Mouse (Mus musculus) liver, postnatal 0 days (tissue): ENCODE results near the gene Dab1.

ENCODE experiments used
- CTCF ChIP-seq: sonication (generic); IDR thresholded peaks from 2 replicates; pipeline ENCODE4 v1.5.1; 2016; ENCODE audit warnings: antibody characterized with exemption, low read depth
- EP300 ChIP-seq: IDR thresholded peaks from 2 replicates; pipeline ENCODE4 v1.6.1; 2016; ENCODE audit warnings: antibody characterized with exemption, low read depth, mild to moderate bottlenecking

DNA sequence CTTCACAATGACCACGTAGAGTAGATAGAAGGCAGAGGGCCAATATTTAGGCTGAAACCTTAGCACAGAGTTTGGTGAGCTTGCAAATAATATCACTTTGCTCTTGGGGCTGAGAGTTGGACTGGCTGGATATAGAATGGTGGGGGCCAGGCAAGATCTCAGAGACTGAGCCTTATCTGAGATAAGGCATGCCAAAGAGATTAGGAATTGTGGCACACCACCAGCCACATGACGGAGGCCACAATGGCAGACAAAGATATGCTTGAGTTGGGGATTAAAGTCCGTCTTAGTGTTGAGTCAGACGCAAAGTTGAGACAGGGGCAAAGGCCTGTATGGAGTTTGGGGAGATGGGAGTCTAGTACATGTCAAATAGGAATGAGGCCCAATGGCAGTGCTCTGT is 1173.0 kb downstream of the Dab1 start:
- TF ChIP-seq CTCF, result no peak
- no peak for TF ChIP-seq EP300
